Mouse (Mus musculus) lung, embryonic 16.5 days (tissue): ENCODE results near the gene Arhgap42. TPM values are rescaled to one million over a fixed set of nuclear protein-coding genes. Genes with fewer than 3 reads are reported as not detected.

Source experiments
- ATAC-seq: fragments of 200-750 bp; cut with Nextera tagmentation; 2 replicates; pipeline ENCODE4 v1.8.0; 2017; ENCODE audit warnings: low read depth, mild to moderate bottlenecking, moderate library complexity
- H3K27ac ChIP-seq: fragments of 300-500 bp; sonication (generic); 2 replicates; pipeline ENCODE4 v1.5.1; 2014; ENCODE audit warnings: mild to moderate bottlenecking, control low read depth, low read length
- H3K27me3 ChIP-seq: fragments of 300-500 bp; sonication (generic); 2 replicates; pipeline ENCODE4 v1.6.1; 2014; ENCODE audit warnings: low read depth, low read length, mixed read lengths; ENCODE audit not compliant: control insufficient read depth, insufficient read depth
- H3K36me3 ChIP-seq: fragments of 300-500 bp; sonication (generic); 2 replicates; pipeline ENCODE4 v1.6.1; 2014; ENCODE audit warnings: low read length; ENCODE audit not compliant: control insufficient read depth, insufficient read depth
- H3K4me1 ChIP-seq: fragments of 300-500 bp; sonication (generic); replicated peaks from 2 replicates; pipeline ENCODE4 v1.6.1; 2014; ENCODE audit warnings: low read length, mixed read lengths; ENCODE audit not compliant: control insufficient read depth, insufficient read depth
- H3K4me2 ChIP-seq: fragments of 300-500 bp; sonication (generic); 2 replicates; pipeline ENCODE4 v1.6.1; 2014; ENCODE audit warnings: low read depth, low read length, control low read depth
- H3K4me3 ChIP-seq: fragments of 300-500 bp; sonication (generic); 2 replicates; pipeline ENCODE4 v1.5.1; 2014; ENCODE audit warnings: mild to moderate bottlenecking, low read length, control low read depth
- H3K9ac ChIP-seq: fragments of 300-500 bp; sonication (generic); 2 replicates; pipeline ENCODE4 v1.6.1; 2014; ENCODE audit warnings: low read length, control low read depth
- H3K9me3 ChIP-seq: fragments of 300-500 bp; sonication (generic); 2 replicates; pipeline ENCODE4 v1.6.1; 2016; ENCODE audit warnings: low read length; ENCODE audit not compliant: control insufficient read depth
- WGBS: fragments of 180-500 bp; shearing (Covaris S2); extraction: QIAGEN DNeasy Blood & Tissue Kit; methylation state at CpG from one replicate; pipeline ENCODE4 v1.1.7; 2014; 5-methylcytosine and 5-hydroxymethylcytosine counted together
- polyA plus RNA-seq: library from polyadenylated mRNA; unstranded; fragments of >200 nt; fragmentation: Nextera tagmentation; extraction: Ambion mirVana; gene quantifications from 2 replicates; pipeline ENCODE4 v1.2.1, GENCODE M21; 2015

The Arhgap42 gene
- polyA plus RNA-seq, 1 experiment from 2014 or later = 43.9 TPM

DNA sequence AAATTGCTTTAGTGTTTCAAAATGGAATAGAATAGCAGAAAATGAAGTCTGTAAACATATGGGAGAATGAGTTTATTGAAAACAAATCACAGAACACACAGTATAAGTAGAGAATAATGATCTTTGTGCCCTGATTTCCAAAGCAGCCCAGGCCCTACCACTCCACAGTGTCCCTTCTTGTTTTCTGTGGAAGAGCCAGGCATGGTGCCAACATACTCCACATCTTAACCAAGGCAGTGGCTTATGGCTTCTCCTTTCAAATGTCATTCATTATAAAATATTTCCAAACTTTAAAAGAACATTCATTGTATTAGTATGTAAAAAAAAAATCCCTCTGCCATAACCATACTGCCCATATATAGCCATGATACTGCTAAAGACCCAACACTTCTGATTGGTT, 42.9 kb downstream of the Arhgap42 start:
- Histone ChIP-seq H3K36me3 (no peaks in the 10 kb centered on the region), H3K27me3 (no peaks in the 10 kb centered on the region), H3K9me3 (no peaks in the 10 kb centered on the region), H3K27ac (no peak overlapping the region), H3K9ac (no peak overlapping the region), H3K4me3 (no peak overlapping the region), H3K4me1 (peaks cover 8% of the 10 kb centered on the region), H3K4me2 (no peak overlapping the region)
- ATAC-seq = no peak

DNA sequence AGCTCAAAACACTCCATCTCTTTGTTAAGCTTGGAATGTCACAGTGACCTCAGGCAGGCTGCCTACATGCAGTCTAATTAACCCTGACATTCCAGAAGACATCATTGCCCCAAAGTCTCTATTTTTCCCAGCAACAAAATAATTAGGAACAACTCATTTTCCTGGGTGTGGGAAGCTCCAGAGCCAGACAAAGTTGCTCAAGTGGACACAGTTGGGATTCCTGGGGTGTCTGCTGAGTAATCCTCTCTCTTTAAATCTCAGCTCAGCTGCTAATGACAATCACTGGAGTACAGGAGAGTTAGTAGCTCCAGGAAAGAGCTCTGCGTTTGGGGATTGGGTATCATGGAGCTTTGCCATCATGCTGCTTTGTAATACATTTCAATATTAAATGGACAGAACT, 44.4 kb downstream of the Arhgap42 start:
- H3K4me1 ChIP-seq = peaks cover 4% of the 10 kb centered on the region; the same call in 1 of the 2 replicates
- H3K9ac ChIP-seq = no peak overlapping the region
- WGBS = 70% methylated on average over 1 of the region's 1 CpGs
- no peak overlapping the region for H3K4me2 ChIP-seq
- ATAC-seq = no peak
- no peak overlapping the region for H3K4me3 ChIP-seq
- H3K36me3 ChIP-seq = no peaks in the 10 kb centered on the region
- no peak overlapping the region for H3K27ac ChIP-seq
- H3K9me3 ChIP-seq = no peaks in the 10 kb centered on the region
- no peaks in the 10 kb centered on the region for H3K27me3 ChIP-seq

DNA sequence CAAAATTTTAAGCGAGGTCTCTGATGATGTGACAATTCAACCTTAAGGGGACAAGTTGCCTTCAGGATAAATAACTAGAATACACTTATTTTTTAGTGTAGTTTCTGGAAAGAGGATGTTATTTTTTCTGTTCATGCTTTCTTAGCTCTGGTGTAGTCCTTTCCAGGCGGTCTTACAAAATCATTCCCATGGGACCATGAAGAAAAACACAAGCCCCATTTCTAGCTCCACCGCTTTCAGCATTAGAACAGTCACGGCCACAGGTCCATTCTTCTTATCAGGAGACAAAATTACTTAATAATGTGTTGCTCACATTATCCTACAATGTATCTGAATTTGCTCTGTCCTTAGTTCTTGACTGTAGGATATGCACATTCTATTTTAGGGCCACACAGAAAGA, 46.2 kb downstream of the Arhgap42 start:
- Histone ChIP-seq H3K4me3 (no peak overlapping the region), H3K27ac (no peak overlapping the region), H3K36me3 (no peaks in the 10 kb centered on the region), H3K4me2 (no peak overlapping the region), H3K27me3 (no peaks in the 10 kb centered on the region), H3K9ac (no peak overlapping the region), H3K4me1 (no peaks in the 10 kb centered on the region), H3K9me3 (no peaks in the 10 kb centered on the region)
- 83% methylated on average over 4 of the region's 4 CpGs for WGBS
- no peak for ATAC-seq

DNA sequence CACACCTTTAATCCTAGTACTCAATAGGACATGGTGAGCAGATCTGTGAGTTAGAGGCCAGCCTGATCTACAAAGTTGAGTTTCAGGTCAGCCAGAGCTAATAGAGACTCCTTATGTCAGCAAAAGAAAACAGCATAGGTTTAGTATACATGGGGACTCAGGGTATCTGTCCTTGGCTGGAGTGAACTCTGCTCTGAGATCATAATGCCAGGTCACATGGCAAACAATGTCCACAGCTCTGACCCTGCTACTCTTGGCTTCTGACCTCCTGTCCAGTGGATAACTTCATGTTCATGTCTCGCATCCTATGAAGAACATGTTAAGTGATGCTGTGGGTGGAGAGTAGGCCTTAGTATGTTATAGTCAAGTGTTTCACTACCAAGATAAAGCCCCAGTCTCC, 48.1 kb downstream of the Arhgap42 start:
- H3K4me1 ChIP-seq = no peaks in the 10 kb centered on the region
- WGBS = 86% methylated on average over 1 of the region's 1 CpGs
- H3K27me3 ChIP-seq = no peaks in the 10 kb centered on the region
- H3K9me3 ChIP-seq = no peaks in the 10 kb centered on the region
- no peaks in the 10 kb centered on the region for H3K36me3 ChIP-seq
- ATAC-seq = no peak
- H3K27ac ChIP-seq = no peak overlapping the region
- H3K4me3 ChIP-seq = no peak overlapping the region
- H3K4me2 ChIP-seq = no peak overlapping the region
- H3K9ac ChIP-seq = no peak overlapping the region

DNA sequence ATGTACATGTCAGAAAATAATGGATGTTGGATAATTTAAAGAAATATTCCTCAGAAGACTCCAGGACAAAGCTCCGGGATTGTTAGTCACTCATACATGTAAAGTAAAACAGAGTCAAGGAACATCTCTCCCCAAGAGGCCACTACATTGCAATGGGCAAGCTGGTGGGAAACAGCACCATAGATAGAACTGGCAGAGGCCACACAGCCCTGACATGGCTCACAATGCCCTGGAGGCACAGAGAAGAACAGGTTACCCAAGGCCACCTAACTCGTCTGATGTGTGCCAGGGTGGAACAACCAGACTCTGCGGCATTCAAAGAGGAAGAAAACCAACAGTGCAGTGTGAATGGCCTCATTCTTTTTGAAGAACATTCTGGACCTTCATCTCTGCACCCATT, 50.7 kb downstream of the Arhgap42 start:
- no peaks in the 10 kb centered on the region for H3K9me3 ChIP-seq
- H3K36me3 ChIP-seq = no peaks in the 10 kb centered on the region
- 63% methylated on average over 3 of the region's 3 CpGs for WGBS
- H3K27me3 ChIP-seq = no peaks in the 10 kb centered on the region
- H3K4me2 ChIP-seq = no peak overlapping the region
- H3K4me3 ChIP-seq = no peak overlapping the region
- H3K9ac ChIP-seq = no peak overlapping the region
- no peaks in the 10 kb centered on the region for H3K4me1 ChIP-seq
- no peak overlapping the region for H3K27ac ChIP-seq
- no peak for ATAC-seq

DNA sequence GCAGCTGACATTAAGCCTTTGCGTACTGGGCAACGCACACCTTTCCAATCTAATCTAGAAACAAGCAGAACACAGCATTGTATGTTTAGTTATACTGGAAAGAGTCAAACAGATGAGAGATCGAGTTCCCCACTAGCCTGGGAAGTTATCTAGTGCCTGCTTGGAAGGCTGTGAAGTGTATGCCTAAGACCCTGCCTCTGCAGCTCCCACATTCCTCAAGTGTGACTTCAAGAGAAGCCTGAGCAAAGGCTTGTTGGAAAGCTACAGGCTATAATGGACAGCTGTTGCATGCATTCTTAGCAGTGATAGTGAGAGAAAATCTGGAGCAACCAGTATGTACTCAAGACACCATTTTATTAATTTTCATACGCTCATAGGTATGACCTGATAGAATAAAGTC, 61.2 kb downstream of the Arhgap42 start:
- Histone ChIP-seq H3K4me3 (no peak overlapping the region), H3K36me3 (no peaks in the 10 kb centered on the region), H3K9me3 (no peaks in the 10 kb centered on the region), H3K27ac (no peak overlapping the region), H3K27me3 (no peaks in the 10 kb centered on the region), H3K9ac (no peak overlapping the region), H3K4me2 (no peak overlapping the region), H3K4me1 (peaks cover 8% of the 10 kb centered on the region)
- peak; percentile 54; the same call in 1 of the 2 replicates for ATAC-seq
- 55% methylated on average over 4 of the region's 4 CpGs for WGBS

DNA sequence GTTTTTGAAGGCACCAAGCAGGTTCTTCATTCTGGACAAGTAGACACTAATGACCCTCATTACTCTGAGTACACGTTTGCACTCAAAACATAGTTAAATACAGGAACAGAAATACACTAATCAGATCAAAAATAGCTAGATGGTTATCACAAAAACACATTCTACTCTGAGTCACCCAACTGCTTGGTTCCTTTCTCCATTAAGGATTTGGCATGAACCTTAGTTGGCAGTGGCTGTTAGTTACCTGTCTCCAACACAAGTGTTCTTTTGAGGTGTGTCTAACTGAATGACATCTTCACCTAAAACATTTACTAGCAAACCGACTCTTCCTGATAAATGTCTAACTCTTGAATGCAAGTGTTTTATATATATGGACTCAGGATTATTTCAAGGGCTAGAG, 64.0 kb downstream of the Arhgap42 start:
- no peak for ATAC-seq
- H3K4me3 ChIP-seq = no peak overlapping the region
- 62% methylated on average over 2 of the region's 2 CpGs for WGBS
- H3K9me3 ChIP-seq = no peaks in the 10 kb centered on the region
- H3K36me3 ChIP-seq = no peaks in the 10 kb centered on the region
- H3K4me2 ChIP-seq = no peak overlapping the region
- no peaks in the 10 kb centered on the region for H3K27me3 ChIP-seq
- no peak overlapping the region for H3K9ac ChIP-seq
- no peak overlapping the region for H3K27ac ChIP-seq
- H3K4me1 ChIP-seq = peaks cover 12% of the 10 kb centered on the region

DNA sequence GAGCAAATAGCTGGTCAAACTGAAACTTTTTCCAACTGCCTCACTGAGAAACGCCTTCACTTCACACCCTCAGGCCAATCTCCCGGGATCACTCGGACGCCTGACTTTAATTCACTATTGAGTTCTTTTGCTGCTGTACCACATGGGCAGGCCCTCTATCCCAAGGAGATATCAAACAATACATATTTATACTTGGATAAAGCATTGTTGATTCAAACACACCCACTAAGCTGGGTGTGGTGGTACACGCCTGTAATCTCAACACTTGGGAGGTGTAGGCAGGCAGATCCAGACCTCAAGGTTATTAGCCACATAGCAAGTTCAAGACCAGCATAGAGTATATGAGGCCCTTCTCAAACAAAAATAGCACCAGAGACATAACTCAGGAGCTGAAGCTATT, 64.7 kb downstream of the Arhgap42 start:
- H3K27me3 ChIP-seq = no peaks in the 10 kb centered on the region
- no peak overlapping the region for H3K27ac ChIP-seq
- no peak overlapping the region for H3K4me2 ChIP-seq
- 83% methylated on average over 5 of the region's 5 CpGs for WGBS
- no peak for ATAC-seq
- H3K4me1 ChIP-seq = peaks cover 12% of the 10 kb centered on the region
- no peaks in the 10 kb centered on the region for H3K9me3 ChIP-seq
- H3K9ac ChIP-seq = no peak overlapping the region
- no peak overlapping the region for H3K4me3 ChIP-seq
- H3K36me3 ChIP-seq = no peaks in the 10 kb centered on the region

DNA sequence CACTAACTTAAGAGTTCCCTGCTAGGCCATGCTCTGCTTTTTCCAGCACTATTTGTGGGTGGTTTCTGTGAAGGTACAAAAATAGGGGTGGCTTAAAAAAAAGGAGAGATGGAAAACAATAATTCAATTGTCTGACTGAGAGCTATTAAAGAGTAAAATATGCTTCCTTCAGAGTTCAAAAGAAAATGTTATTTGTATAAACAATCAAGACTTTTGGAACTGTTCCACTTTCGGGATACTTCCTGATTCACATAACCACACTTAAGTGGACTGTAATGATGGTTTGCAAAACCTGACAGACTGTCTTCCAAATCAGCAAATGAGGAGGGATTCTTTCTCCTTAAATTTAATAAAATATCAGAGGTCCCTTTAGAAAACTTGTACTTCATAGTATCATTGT, 65.8 kb downstream of the Arhgap42 start:
- Histone ChIP-seq H3K4me1 (peaks cover 12% of the 10 kb centered on the region), H3K9ac (no peak overlapping the region), H3K4me3 (no peak overlapping the region), H3K36me3 (no peaks in the 10 kb centered on the region), H3K4me2 (no peak overlapping the region), H3K27me3 (no peaks in the 10 kb centered on the region), H3K9me3 (no peaks in the 10 kb centered on the region), H3K27ac (peak overlapping the region; percentile 30; the same call in 1 of the 2 replicates)
- WGBS = 6% methylated on average over 1 of the region's 1 CpGs
- ATAC-seq = 0 out of 2 replicates have a peak, but pooled peaks have one; percentile 23

DNA sequence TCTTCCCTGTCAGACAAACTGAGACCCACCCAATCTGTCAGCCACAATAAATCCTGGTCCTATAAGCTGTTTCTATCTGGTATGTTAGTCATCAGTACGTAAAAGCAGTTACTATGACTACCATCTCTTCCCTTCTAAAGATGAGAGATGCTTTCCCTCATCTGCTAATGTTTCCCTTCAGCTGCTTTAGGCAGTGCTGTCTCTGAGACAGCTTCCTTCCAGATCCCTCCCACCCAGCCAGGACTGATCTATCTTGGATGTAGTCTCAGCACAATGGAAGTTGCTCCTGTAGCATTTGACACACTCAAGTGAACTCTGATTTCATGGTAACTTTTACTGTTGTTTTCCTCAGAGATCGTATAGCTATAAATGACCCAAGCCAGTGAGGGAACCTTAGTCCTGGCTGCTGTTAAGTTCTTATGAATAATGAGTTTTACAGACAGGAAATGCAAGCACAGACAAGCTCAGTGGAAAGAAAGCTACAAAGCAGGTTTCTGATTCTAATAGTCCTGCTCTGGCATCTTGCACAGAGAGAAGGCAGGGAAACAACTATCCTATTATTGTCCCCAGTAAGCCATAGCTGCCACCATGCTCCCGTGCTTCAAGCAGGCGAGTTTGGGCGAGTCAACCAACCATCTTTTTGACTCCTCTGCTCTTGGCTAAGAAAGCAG, 67.6 kb downstream of the Arhgap42 start:
- Histone ChIP-seq H3K27ac (0 out of 2 replicates have a peak overlapping the region, but pooled peaks have one; percentile 21), H3K4me3 (no peak overlapping the region), H3K4me2 (no peak overlapping the region), H3K27me3 (no peaks in the 10 kb centered on the region), H3K9ac (no peak overlapping the region), H3K9me3 (no peaks in the 10 kb centered on the region), H3K4me1 (peaks cover 12% of the 10 kb centered on the region), H3K36me3 (no peaks in the 10 kb centered on the region)
- WGBS = 67% methylated on average over 5 of the region's 5 CpGs
- ATAC-seq = no peak
